Mouse (Mus musculus): ENCODE measurements around the gene Klhl3. TPM values are rescaled to one million over a fixed set of nuclear protein-coding genes. Genes with fewer than 3 reads are reported as not detected.

The Klhl3 gene
- polyA plus RNA-seq, 1 experiment: not detected

GRCm38 (mm10) chr13:58083521-58083920 is 29.9 kb downstream of the Klhl3 start:
- TF ChIP-seq GATA1 (IDR thresholded peaks at IDR 0.05; ENCODE audit: low read length): no peak

- no peak for TF ChIP-seq GATA1 (IDR thresholded peaks at IDR 0.05; ENCODE audit: low read length)
Observed at GRCm38 (mm10) chr13:58083048-58083447, 30.3 kb downstream of the Klhl3 start.

GRCm38 (mm10) chr13:58078361-58078760 is 35.0 kb downstream of the Klhl3 start:
- no peak for TF ChIP-seq GATA1 (IDR thresholded peaks at IDR 0.05; ENCODE audit: low read length)

- no peak for TF ChIP-seq GATA1 (IDR thresholded peaks at IDR 0.05; ENCODE audit: low read length)
Observed at GRCm38 (mm10) chr13:58074881-58075280, 38.5 kb downstream of the Klhl3 start.

GRCm38 (mm10) chr13:58074466-58074865 is 38.9 kb downstream of the Klhl3 start:
- TF ChIP-seq GATA1 (IDR thresholded peaks at IDR 0.05; ENCODE audit: low read length): no peak

- TF ChIP-seq GATA1 (IDR thresholded peaks at IDR 0.05; ENCODE audit: low read length): no peak
Observed at GRCm38 (mm10) chr13:58073254-58073882, 40.0 kb downstream of the Klhl3 start.

GRCm38 (mm10) chr13:58071209-58071608 is 42.2 kb downstream of the Klhl3 start:
- TF ChIP-seq GATA1 (IDR thresholded peaks at IDR 0.05; ENCODE audit: low read length): no peak

- no peak for TF ChIP-seq GATA1 (IDR thresholded peaks at IDR 0.05; ENCODE audit: low read length)
Observed at GRCm38 (mm10) chr13:58070504-58070903, 42.9 kb downstream of the Klhl3 start.

GRCm38 (mm10) chr13:58068421-58069209 is 44.8 kb downstream of the Klhl3 start:
- TF ChIP-seq GATA1 (IDR thresholded peaks at IDR 0.05; ENCODE audit: low read length): no peak

GRCm38 (mm10) chr13:58067540-58068103 is 45.8 kb downstream of the Klhl3 start:
- TF ChIP-seq GATA1 (IDR thresholded peaks at IDR 0.05; ENCODE audit: low read length): no peak

GRCm38 (mm10) chr13:58066496-58067389 is 46.6 kb downstream of the Klhl3 start:
- TF ChIP-seq GATA1 (IDR thresholded peaks at IDR 0.05; ENCODE audit: low read length): no peak

GRCm38 (mm10) chr13:58066081-58066495 is 47.3 kb downstream of the Klhl3 start:
- no peak for TF ChIP-seq GATA1 (IDR thresholded peaks at IDR 0.05; ENCODE audit: low read length)

GRCm38 (mm10) chr13:58065316-58065715 is 48.1 kb downstream of the Klhl3 start:
- no peak for TF ChIP-seq GATA1 (IDR thresholded peaks at IDR 0.05; ENCODE audit: low read length)

GRCm38 (mm10) chr13:58057953-58058870 is 55.2 kb downstream of the Klhl3 start:
- TF ChIP-seq GATA1 (IDR thresholded peaks at IDR 0.05; ENCODE audit: low read length): no peak
